Mouse (Mus musculus): Measurements from ENCODE around the gene Plppr3.
A peak's percentile ranks its signal among the peaks of the same experiment; 100 is the strongest.

Gene Plppr3

DNA sequence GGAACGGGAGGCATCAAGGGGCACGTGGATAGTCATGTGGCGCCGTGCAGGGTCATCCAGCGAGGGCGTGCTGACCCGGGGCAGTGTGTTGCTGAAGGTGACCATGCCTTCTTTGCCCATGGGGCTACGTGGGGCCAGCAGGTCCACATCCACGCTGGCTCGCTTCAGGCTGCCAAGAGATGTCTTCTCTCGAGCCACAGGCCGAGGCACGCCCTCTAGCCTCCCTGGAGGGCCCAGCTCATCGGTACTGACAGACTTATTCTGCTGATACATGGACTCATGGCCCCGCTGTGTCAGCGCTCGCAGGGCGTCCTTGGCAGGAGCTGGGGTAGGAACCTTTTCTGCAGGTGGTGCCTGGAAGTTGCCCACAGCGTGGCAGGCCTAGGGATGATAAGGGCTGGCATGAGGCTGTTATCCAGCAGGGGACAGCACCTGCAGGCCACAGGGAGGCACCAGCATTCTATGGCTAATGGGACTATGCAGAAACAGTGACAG, 8.6 kb downstream of the Plppr3 start:
- no peak for DNase-seq (ENCODE audit: low spot score)

DNA sequence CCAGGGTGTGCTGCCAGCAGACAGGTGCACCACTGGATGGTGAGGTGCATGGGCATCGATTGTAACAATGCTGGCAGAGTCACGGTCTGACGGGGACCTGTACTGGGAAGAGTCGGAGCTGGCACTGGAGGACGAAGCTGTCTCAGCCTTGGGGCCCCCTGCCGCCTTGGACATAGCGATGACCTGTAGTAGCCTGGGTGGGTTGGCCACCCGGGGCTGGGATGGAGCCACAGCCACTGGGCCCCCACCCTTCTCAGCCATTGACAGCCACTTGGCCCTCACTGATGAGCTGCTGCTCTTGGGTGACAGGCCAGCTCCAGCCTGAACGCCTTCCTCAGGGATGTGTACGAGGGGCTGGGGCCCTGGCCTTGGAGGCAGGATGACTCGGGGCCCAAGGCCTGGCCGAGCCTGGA, 9.2 kb downstream of the Plppr3 start:
- DNase-seq (ENCODE audit: low spot score) = no peak

GRCm38 (mm10) chr10:79864351-79865188, 9.9 kb downstream of the Plppr3 start:
- DNase-seq (ENCODE audit: low spot score) = no peak

- no peak for DNase-seq (ENCODE audit: low spot score)
Observed at GRCm38 (mm10) chr10:79862925-79863324, 11.5 kb downstream of the Plppr3 start.

- DNase-seq (ENCODE audit: low spot score) = no peak
Observed at GRCm38 (mm10) chr10:79862049-79862788, 12.2 kb downstream of the Plppr3 start.

GRCm38 (mm10) chr10:79861230-79862048, 13.0 kb downstream of the Plppr3 start:
- no peak for DNase-seq (ENCODE audit: low spot score)

DNA sequence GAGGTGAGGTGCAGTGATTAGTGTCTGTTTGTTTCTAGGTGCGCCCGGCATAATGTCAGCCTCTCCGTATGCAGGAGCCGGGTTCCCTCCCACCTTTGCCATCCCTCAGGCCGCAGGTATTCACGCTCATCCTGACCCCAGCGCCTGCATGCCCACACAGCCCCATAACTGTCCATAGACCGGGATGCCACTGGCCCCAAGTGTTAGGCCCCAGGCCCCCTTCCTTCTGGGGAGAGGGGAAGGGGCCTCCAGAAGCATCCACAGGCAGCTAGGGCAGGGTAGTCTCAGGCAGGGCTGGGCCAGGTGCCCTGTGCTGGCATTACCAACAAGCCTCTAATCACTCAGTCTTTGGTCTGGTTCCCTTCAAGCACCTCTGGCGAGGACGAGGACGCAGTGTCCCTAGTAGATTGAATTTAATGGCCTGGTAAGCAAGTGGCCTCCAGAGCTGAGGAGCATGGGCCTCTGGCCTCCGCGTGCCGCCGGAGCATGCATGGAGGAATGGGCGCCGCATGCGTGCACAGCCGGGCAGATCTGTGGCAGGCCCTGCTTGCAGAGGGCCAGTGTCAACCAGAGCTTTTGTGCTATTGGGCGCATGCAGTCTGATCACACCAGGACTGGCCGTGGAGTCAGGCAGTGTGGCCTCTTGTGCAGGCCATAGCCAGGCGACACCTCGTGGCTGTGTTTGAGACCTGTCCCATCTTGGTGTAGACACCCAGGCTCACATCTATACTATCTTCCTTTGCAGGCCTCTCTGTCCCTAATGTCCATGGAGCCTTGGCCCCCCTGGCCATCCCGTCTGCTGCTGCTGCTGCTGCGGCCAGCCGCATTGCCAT, 14.1 kb downstream of the Plppr3 start:
- no peak for DNase-seq (ENCODE audit: low spot score)

DNA sequence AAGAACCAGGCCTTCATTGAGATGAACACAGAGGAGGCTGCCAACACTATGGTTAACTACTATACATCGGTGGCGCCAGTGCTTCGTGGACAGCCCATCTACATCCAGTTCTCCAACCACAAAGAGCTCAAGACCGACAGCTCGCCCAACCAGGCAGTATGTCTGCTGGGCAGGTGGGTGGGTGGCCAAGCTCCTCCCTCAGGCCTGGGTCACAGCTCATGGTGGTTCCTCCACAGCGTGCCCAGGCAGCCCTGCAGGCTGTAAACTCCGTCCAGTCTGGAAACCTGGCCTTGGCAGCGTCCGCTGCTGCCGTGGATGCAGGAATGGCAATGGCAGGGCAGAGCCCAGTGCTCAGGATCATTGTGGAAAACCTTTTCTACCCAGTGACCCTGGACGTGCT, 15.3 kb downstream of the Plppr3 start:
- no peak for DNase-seq (ENCODE audit: low spot score)

GRCm38 (mm10) chr10:79858416-79859074, 15.9 kb downstream of the Plppr3 start:
- DNase-seq (ENCODE audit: low spot score) = no peak

GRCm38 (mm10) chr10:79857894-79858293, 16.5 kb downstream of the Plppr3 start:
- DNase-seq (ENCODE audit: low spot score) = no peak

- peak; percentile 60 for DNase-seq (ENCODE audit: low spot score)
Observed at GRCm38 (mm10) chr10:79857452-79857811, 17.0 kb downstream of the Plppr3 start.

GRCm38 (mm10) chr10:79856704-79857451, 17.6 kb downstream of the Plppr3 start:
- no peak for DNase-seq (ENCODE audit: low spot score)

DNA sequence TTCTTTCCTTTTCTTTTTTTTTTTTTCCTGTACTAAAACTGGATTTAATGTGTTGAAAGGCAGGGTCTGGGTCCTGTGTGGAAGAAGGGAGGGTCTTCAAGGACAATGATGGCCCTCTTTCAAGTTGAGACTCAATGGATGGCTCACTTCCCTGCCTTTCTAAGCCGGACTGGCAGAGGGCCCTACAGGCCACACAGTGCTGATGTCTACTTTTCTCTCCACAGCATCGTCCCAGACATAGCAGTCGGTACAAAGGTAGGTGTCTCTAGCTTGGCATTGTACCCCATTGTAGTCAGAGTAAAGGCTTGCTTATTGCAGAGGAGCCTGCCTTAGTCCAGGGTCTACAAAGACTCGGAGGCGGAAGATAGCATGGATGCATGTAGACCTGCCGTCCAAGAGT, 18.2 kb downstream of the Plppr3 start:
- no peak for DNase-seq (ENCODE audit: low spot score)

DNA sequence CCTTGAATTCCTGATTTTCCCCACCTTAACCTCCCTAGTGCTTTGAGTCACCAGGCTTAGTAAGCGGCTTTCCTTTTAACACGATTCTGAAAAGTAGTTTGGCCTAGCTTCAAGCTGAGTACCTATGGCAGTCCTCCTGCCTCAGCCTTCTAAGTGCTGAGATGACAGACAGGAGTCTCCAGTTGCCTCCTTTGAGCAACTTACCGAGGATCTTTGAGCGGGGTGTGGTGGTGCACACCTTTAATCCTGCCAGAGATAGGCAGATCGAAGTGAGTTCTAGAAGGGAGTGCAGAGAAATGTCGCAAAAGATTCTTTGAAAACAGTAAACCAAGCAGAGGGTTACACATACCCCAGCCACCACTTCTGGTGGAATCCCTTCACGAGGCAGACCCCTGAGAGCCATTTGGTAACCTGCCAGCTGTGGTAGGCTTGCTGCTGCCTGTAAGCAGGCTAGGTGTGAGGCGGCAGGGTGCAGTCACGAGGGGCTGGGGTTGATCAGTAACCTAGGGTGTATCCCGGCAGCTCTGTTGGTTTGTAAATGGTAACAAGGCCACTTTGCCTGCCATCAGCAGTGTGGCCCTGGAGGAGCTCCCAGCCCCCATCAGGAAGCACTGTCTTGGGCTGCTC, 18.8 kb downstream of the Plppr3 start:
- DNase-seq (ENCODE audit: low spot score) = peak; percentile 70

DNA sequence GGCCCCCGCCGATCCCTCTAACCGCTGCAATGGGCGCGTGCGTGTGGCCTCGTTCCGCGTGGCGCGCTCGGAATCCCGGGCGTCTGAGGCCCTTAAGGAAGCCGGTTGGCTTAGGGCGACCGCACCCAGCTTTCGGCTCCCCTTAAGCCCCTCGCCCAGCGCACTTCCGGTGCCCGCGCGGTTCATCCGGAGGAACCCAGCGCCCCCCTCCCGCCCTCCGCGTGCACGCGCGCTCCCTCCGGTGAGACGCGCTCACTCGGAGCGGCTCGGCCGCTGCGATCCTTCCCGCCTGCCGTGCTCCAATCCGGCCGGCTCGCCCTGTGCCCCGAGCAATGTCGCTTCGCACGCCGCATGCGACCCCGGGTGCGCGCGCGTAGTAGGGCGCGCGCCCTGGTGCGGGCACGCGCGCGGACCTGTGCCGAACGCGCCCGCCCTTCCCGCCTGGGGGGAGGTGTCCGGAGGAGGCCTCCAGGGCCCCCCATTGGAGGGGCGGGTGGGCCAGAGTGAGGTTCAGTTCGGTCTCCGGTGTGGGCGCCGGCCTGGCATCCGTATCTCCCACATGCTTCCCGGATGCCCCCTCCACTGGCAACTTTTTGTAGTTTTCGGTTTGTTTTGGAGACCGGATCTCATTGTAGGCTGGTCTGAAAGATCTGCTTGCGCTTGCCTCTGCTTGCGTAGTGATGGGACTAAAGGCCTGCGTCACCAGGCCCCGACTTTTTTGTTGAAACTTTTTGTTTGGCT, 19.5 kb downstream of the Plppr3 start:
- DNase-seq (ENCODE audit: low spot score) = peak; percentile 86

GRCm38 (mm10) chr10:79853860-79854795, 20.3 kb downstream of the Plppr3 start, which contains the start of gene Ptbp1:
TSS of gene Ptbp1 (plus strand) at chr10:79854427.
- peak; percentile 99 for DNase-seq (ENCODE audit: low spot score)

GRCm38 (mm10) chr10:79853392-79853791, 21.0 kb downstream of the Plppr3 start:
- DNase-seq (ENCODE audit: low spot score) = no peak

DNA sequence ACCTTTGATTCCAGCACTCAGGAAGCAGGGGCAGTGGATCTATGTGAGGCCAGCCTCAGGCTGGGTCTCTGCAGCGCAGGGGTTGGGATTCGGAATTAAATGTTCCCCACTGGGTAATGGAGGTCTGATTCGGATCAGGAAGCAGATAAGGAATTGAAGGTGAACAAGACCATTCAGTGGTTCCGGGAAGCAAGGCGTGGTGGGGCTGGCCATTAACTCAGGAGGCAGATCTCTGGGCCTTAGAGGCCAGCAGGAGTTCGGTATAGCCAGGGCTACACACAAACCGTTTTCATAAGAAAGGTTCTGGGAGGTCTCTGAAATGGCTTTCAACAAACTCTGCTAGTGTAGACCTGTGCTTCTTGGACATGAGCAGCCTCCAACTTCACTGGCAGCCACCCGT, 21.6 kb downstream of the Plppr3 start:
- no peak for DNase-seq (ENCODE audit: low spot score)
